Mouse (Mus musculus) liver, embryonic 14.5 days (tissue): ENCODE results near the gene Rnf111.

Experiments used
- CTCF ChIP-seq: IDR thresholded peaks from 2 replicates; pipeline ENCODE4 v1.5.1; 2016; ENCODE audit warnings: antibody characterized with exemption, low read depth, control low read depth
- EP300 ChIP-seq: IDR thresholded peaks from 2 replicates; pipeline ENCODE4 v1.6.1; 2016; ENCODE audit warnings: antibody characterized with exemption, low read depth

GRCm38 (mm10) chr9:70523813-70524212 is 20.3 kb upstream of the Rnf111 start:
- TF ChIP-seq CTCF (no peak), EP300 (no peak)
